Mouse (Mus musculus) embryo, embryonic 11.5 days (tissue): ENCODE measurements around the gene Tmem114.

ENCODE experiments used
- DNase-seq: peaks from one replicate; pipeline ENCODE4 v3.0.0-alpha.2; 2012; ENCODE audit warnings: low read depth, low spot score

The Tmem114 gene

GRCm38 (mm10) chr16:8409197-8409596 is 15.7 kb downstream of the Tmem114 start:
- no peak for DNase-seq

GRCm38 (mm10) chr16:8406708-8407107 is 18.2 kb downstream of the Tmem114 start:
- DNase-seq, result peak; percentile 63

GRCm38 (mm10) chr16:8402663-8403062 is 22.3 kb downstream of the Tmem114 start:
- no peak for DNase-seq

GRCm38 (mm10) chr16:8401171-8401955 is 23.6 kb downstream of the Tmem114 start:
- no peak for DNase-seq

GRCm38 (mm10) chr16:8399868-8400267 is 25.1 kb downstream of the Tmem114 start:
- no peak for DNase-seq

GRCm38 (mm10) chr16:8394946-8395345 is 30.0 kb downstream of the Tmem114 start:
- DNase-seq, result no peak

GRCm38 (mm10) chr16:8388491-8388890 is 36.4 kb downstream of the Tmem114 start:
- no peak for DNase-seq

- no peak for DNase-seq
Measured at GRCm38 (mm10) chr16:8386386-8386785, 38.5 kb downstream of the Tmem114 start.

- DNase-seq, result no peak
Measured at GRCm38 (mm10) chr16:8385679-8386078, 39.3 kb downstream of the Tmem114 start.

- DNase-seq, result no peak
Measured at GRCm38 (mm10) chr16:8384772-8385171, 40.2 kb downstream of the Tmem114 start.

- DNase-seq, result no peak
Measured at GRCm38 (mm10) chr16:8383396-8383795, 41.5 kb downstream of the Tmem114 start.

- no peak for DNase-seq
Measured at GRCm38 (mm10) chr16:8363066-8363465, 61.9 kb downstream of the Tmem114 start.
